Mouse (Mus musculus) neural tube, embryonic 11.5 days (tissue): Measurements from ENCODE around the gene Carf. TPM values are rescaled to one million over a fixed set of nuclear protein-coding genes. Genes with fewer than 3 reads are reported as not detected.

ENCODE experiments used
- ATAC-seq: fragments of 200-750 bp; cut with Nextera tagmentation; 2 replicates; pipeline ENCODE4 v1.8.0; 2017; ENCODE audit warnings: moderate number of reproducible peaks, mild to moderate bottlenecking, moderate TSS enrichment, moderate library complexity; ENCODE audit not compliant: insufficient read depth, low FRiP score, low TSS enrichment
- DNase-seq: peaks from one replicate; pipeline ENCODE4 v3.0.0-alpha.2; 2015; ENCODE audit warnings: low spot score
- H3K27ac ChIP-seq: fragments of 300-500 bp; sonication (generic); 2 replicates; pipeline ENCODE4 v1.5.1; 2014; ENCODE audit warnings: low read depth, mild to moderate bottlenecking, low read length
- H3K27me3 ChIP-seq: fragments of 300-500 bp; sonication (generic); 2 replicates; pipeline ENCODE4 v1.6.1; 2014; ENCODE audit warnings: mild to moderate bottlenecking, low read length, mixed read lengths; ENCODE audit not compliant: control insufficient read depth, insufficient read depth
- H3K36me3 ChIP-seq: fragments of 300-500 bp; sonication (generic); 2 replicates; pipeline ENCODE4 v1.6.1; 2014; ENCODE audit warnings: mild to moderate bottlenecking, low read length, moderate library complexity, mixed read lengths; ENCODE audit not compliant: control insufficient read depth, insufficient read depth
- H3K4me1 ChIP-seq: fragments of 300-500 bp; sonication (generic); 2 replicates; pipeline ENCODE4 v1.6.1; 2014; ENCODE audit warnings: low read length, mixed read lengths; ENCODE audit not compliant: control insufficient read depth, insufficient read depth
- H3K4me2 ChIP-seq: fragments of 300-500 bp; sonication (generic); 2 replicates; pipeline ENCODE4 v1.6.1; 2014; ENCODE audit warnings: low read depth, mild to moderate bottlenecking, moderate library complexity
- H3K4me3 ChIP-seq: fragments of 300-500 bp; sonication (generic); 2 replicates; pipeline ENCODE4 v1.5.1; 2014; ENCODE audit warnings: low read depth, low read length
- H3K9ac ChIP-seq: fragments of 300-500 bp; sonication (generic); 2 replicates; pipeline ENCODE4 v1.6.1; 2014; ENCODE audit warnings: mild to moderate bottlenecking, low read length
- H3K9me3 ChIP-seq: fragments of 300-500 bp; sonication (generic); 2 replicates; pipeline ENCODE4 v1.6.1; 2016; ENCODE audit warnings: low read length; ENCODE audit not compliant: control insufficient read depth
- WGBS: fragments of 180-500 bp; shearing (Covaris S2); extraction: QIAGEN DNeasy Blood & Tissue Kit; methylation state at CpG from one replicate; pipeline ENCODE4 v1.1.7; 2014; 5-methylcytosine and 5-hydroxymethylcytosine counted together
- polyA plus RNA-seq: library from polyadenylated mRNA; unstranded; fragments of >200 nt; fragmentation: Nextera tagmentation; extraction: Ambion mirVana; gene quantifications from 2 replicates; pipeline ENCODE4 v1.2.1, GENCODE M21; 2014

Carf gene
- polyA plus RNA-seq, 1 experiment from 2014 or later, result 5.4 TPM

DNA sequence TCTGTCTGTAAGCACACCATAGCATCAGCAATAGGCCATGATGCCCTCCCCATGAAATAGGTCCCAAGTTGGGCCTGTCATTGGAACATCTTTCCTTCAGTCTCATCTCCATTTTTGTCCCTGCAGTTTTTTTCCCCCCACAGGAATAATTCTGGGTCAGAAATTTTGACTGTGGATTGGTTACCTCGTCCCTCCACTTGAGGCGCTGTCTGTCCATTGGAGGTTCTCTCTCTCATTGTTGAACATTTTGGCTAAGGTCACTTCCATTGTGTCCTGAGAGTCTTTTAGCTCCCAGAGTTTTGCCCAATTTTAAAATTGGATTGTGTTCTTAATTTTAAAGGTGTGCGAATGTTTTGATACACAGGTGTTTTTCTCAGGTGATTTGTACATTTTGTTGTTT, 98.8 kb downstream of the Carf start:
- Histone ChIP-seq H3K9me3 (no peaks in the 10 kb centered on the region), H3K27ac (no peak overlapping the region), H3K36me3 (no peaks in the 10 kb centered on the region; the same call in 1 of the 2 replicates), H3K27me3 (no peaks in the 10 kb centered on the region), H3K4me1 (no peaks in the 10 kb centered on the region), H3K9ac (no peak overlapping the region), H3K4me2 (no peak overlapping the region), H3K4me3 (no peak overlapping the region)
- 74% methylated on average over 3 of the region's 3 CpGs for WGBS
- ATAC-seq (no peak), DNase-seq (peak; percentile 21)

GRCm38 (mm10) chr1:60199006-60199405, 101.0 kb downstream of the Carf start:
- DNase-seq (no peak), ATAC-seq (no peak)
- 88% methylated on average over 4 of the region's 4 CpGs for WGBS
- Histone ChIP-seq H3K4me1 (no peaks in the 10 kb centered on the region), H3K9ac (no peak overlapping the region), H3K27ac (no peak overlapping the region), H3K4me3 (no peak overlapping the region), H3K36me3 (peaks cover 2% of the 10 kb centered on the region), H3K4me2 (no peak overlapping the region), H3K9me3 (no peaks in the 10 kb centered on the region), H3K27me3 (no peaks in the 10 kb centered on the region)

Other genes starting within 250 kb of the Carf start
- gene Fam117b, start 185.2 kb upstream of the Carf start, polyA plus RNA-seq, result 18.5 and 18.9 TPM in 2 replicates
- 5.6 and 6.5 TPM in 2 replicates for gene Ica1l, start 55.1 kb upstream of the Carf start, polyA plus RNA-seq
- 51.5 and 53.8 TPM in 2 replicates for gene Wdr12, start 398 bp downstream of the Carf start, polyA plus RNA-seq
- 6.6 and 6.7 TPM in 2 replicates for gene Nbeal1, start 82.4 kb downstream of the Carf start, polyA plus RNA-seq
- gene Cyp20a1, start 245.1 kb downstream of the Carf start, polyA plus RNA-seq, result 12.1 and 15.1 TPM in 2 replicates